Mouse (Mus musculus) neural tube, embryonic 14.5 days (tissue): ENCODE measurements around the gene Klri1. TPM values are rescaled to one million over a fixed set of nuclear protein-coding genes. Genes with fewer than 3 reads are reported as not detected.
"Not testable (repeated sequence)": the region's sequence is repeated elsewhere in the genome, so short reads cannot be mapped to it uniquely, and the experiment has no call there.

Experiments
- ATAC-seq: fragments of 200-750 bp; cut with Nextera tagmentation; 2 replicates; pipeline ENCODE4 v1.8.0; 2017; ENCODE audit warnings: low read depth, mild to moderate bottlenecking, moderate TSS enrichment, moderate library complexity
- H3K27ac ChIP-seq: fragments of 300-500 bp; sonication (generic); 2 replicates; pipeline ENCODE4 v1.5.1; 2014; ENCODE audit warnings: low read depth, mild to moderate bottlenecking, control low read depth, low read length, moderate library complexity, mixed read lengths
- H3K27me3 ChIP-seq: fragments of 300-500 bp; sonication (generic); 2 replicates; pipeline ENCODE4 v1.6.1; 2014; ENCODE audit warnings: low read length; ENCODE audit not compliant: control insufficient read depth, insufficient read depth
- H3K36me3 ChIP-seq: fragments of 300-500 bp; sonication (generic); 2 replicates; pipeline ENCODE4 v1.6.1; 2014; ENCODE audit warnings: low read length, mixed read lengths; ENCODE audit not compliant: control insufficient read depth, insufficient read depth
- H3K4me1 ChIP-seq: fragments of 300-500 bp; sonication (generic); 2 replicates; pipeline ENCODE4 v1.6.1; 2014; ENCODE audit warnings: low read length; ENCODE audit not compliant: control insufficient read depth, insufficient read depth
- H3K4me2 ChIP-seq: fragments of 300-500 bp; sonication (generic); 2 replicates; pipeline ENCODE4 v1.6.1; 2014; ENCODE audit warnings: mild to moderate bottlenecking, low read depth, low read length, control low read depth
- H3K4me3 ChIP-seq: fragments of 300-500 bp; sonication (generic); 2 replicates; pipeline ENCODE4 v1.5.1; 2014; ENCODE audit warnings: low read depth, low read length, control low read depth, mixed read lengths
- H3K9ac ChIP-seq: fragments of 300-500 bp; sonication (generic); replicated peaks from 2 replicates; pipeline ENCODE4 v1.6.1; 2014; ENCODE audit warnings: low read depth, mild to moderate bottlenecking, control low read depth, low read length, mixed read lengths
- H3K9me3 ChIP-seq: fragments of 300-500 bp; sonication (generic); 2 replicates; pipeline ENCODE4 v1.6.1; 2016; ENCODE audit warnings: low read length; ENCODE audit not compliant: control insufficient read depth
- WGBS: fragments of 180-500 bp; shearing (Covaris S2); extraction: QIAGEN DNeasy Blood & Tissue Kit; methylation state at CpG from one replicate; pipeline ENCODE4 v1.1.7; 2014; 5-methylcytosine and 5-hydroxymethylcytosine counted together
- microRNA-seq: library from miRNA; unstranded; fragments of <30 nt; microRNA quantifications from one replicate; pipeline ENCODE4, GENCODE M21; 2016
- polyA plus RNA-seq: library from polyadenylated mRNA; unstranded; fragments of >200 nt; fragmentation: Nextera tagmentation; extraction: Ambion mirVana; gene quantifications from 2 replicates; pipeline ENCODE4 v1.2.1, GENCODE M21; 2014

Gene Klri1
- polyA plus RNA-seq, 1 experiment from 2014 or later: 0.33 TPM

DNA sequence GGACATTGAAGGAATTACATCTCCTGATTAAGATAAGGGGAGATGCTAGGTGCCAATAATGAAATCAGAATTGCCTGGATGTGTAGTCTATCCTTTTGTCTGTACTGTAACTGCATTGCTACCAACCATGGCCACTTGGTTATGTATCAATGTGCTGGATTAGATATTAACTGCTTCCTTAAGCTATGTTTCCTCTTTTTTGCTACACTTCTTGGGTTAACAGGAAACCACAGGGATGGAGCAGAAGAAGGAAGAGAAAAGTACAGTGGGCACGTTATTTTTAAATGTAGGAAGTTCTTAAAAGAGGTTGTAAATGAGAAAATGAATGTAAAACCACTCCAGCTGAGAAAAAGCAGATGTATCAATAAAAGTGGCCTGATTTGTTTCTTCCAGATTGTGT, 3.4 kb downstream of the Klri1 start:
- Histone ChIP-seq H3K27ac (no peak overlapping the region), H3K4me3 (no peak overlapping the region), H3K4me2 (no peak overlapping the region), H3K4me1 (no peaks in the 10 kb centered on the region), H3K9me3 (no peaks in the 10 kb centered on the region), H3K9ac (no peak overlapping the region), H3K27me3 (no peaks in the 10 kb centered on the region), H3K36me3 (no peaks in the 10 kb centered on the region)
- WGBS: 62% methylated on average over 1 of the region's 1 CpGs
- ATAC-seq: no peak

DNA sequence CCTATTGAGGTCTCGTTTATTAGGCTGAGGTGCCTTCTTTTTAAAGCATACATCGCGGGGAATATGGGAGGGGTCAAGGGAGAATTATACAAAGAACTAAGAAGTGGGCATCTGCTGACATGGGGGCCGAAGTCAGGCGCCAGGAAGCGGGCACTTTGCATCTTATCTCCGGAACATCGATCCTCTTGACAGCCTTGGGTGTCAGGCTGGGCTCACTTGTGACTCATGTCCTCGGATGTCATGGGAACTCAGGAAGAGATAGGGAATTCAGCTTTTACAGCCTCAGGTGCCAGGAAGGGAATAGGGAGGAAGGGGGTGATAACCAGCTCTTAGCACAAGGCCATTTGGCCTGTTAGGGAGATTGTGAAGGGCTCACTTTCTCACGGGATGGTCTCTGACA, 25.5 kb downstream of the Klri1 start:
- not testable (repeated sequence) for H3K9ac ChIP-seq, H3K4me3 ChIP-seq, H3K36me3 ChIP-seq, H3K4me1 ChIP-seq, ATAC-seq, H3K27me3 ChIP-seq, H3K9me3 ChIP-seq, H3K27ac ChIP-seq, H3K4me2 ChIP-seq
- 82% methylated on average over 10 of the region's 10 CpGs for WGBS

DNA sequence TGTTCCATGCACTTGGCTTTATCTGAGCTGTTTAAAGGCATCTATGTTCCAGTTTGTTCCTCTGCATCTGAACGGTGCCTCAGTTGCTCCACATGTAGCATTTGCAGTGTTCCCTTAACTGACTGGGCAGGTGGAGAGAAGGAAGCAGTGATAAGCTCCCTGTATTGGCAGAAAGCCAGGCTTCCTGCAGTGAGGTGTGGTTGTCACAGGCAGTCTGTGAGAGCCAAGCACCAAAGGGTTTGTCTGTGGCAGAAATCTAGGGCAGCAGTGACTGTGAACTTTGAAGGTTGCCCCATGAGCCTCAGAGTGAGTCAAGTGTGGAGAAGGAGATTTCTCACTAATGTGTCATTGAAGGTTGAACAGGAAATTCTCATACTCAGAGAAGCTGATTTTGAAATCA, 36.6 kb downstream of the Klri1 start:
- no peak overlapping the region for H3K4me3 ChIP-seq
- no peak overlapping the region for H3K9ac ChIP-seq
- H3K4me1 ChIP-seq: no peaks in the 10 kb centered on the region
- no peak for ATAC-seq
- H3K4me2 ChIP-seq: no peak overlapping the region
- H3K27me3 ChIP-seq: no peaks in the 10 kb centered on the region
- no peaks in the 10 kb centered on the region for H3K9me3 ChIP-seq
- WGBS: 65% methylated on average over 1 of the region's 1 CpGs
- no peak overlapping the region for H3K27ac ChIP-seq
- no peaks in the 10 kb centered on the region for H3K36me3 ChIP-seq

DNA sequence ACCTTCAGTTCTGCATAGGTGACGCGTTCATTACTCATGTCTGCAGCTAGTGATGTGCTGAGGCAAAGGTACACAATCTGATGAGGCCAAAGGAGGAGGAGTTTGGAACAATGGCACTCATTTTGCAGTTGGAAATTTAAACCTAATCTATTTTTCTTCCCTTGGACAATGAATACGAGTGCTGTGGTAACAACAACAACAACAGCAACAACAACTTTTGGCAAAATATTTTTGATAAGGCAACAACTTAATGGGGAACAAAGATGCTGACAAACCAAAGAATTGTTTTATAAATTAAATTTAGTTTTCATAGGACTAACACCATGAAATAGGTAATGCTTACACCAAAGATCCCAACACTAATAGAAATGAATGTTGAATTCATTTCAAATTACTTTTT, 38.1 kb downstream of the Klri1 start, which contains the start of gene Klrc1:
Klrc1 (minus strand) TSS at position 101 of the 400 bp plus-strand sequence.
- no peak within 1 kb of the TSS for H3K9ac ChIP-seq
- no peaks in the 10 kb centered on the region for H3K27me3 ChIP-seq
- no peak within 1 kb of the TSS for H3K4me2 ChIP-seq
- no peak for ATAC-seq
- H3K36me3 ChIP-seq: no peaks in the 10 kb centered on the region
- no peak within 1 kb of the TSS for H3K4me3 ChIP-seq
- 86% methylated on average over 3 of the region's 3 CpGs for WGBS
- H3K27ac ChIP-seq: no peak within 1 kb of the TSS
- no peaks in the 10 kb centered on the region for H3K4me1 ChIP-seq
- H3K9me3 ChIP-seq: no peaks in the 10 kb centered on the region

DNA sequence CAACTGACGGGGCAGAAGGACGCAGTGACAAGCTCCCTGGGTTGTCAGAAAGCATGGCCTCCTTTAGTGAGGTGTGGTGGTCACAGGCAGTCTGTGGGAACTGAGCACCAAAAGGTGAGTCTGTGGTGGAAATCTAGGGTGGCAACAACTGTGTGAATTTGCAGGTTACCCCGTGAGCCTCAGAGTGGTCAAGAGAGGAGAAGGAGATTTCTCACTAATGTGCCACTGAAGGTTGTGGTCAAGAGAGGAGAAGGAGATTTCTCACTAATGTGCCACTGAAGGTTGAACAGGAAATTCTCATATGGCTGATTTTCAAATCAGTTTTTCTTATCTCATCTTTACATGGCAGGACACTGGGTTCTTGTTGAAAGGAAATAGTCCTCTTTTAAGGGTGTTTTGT, 55.6 kb downstream of the Klri1 start:
- H3K9ac ChIP-seq, H3K9me3 ChIP-seq, H3K27ac ChIP-seq, H3K36me3 ChIP-seq, ATAC-seq, H3K4me3 ChIP-seq, H3K27me3 ChIP-seq, H3K4me1 ChIP-seq, H3K4me2 ChIP-seq: not testable (repeated sequence)
- WGBS: no CpG with 5 or more reads among the region's 3 CpGs

DNA sequence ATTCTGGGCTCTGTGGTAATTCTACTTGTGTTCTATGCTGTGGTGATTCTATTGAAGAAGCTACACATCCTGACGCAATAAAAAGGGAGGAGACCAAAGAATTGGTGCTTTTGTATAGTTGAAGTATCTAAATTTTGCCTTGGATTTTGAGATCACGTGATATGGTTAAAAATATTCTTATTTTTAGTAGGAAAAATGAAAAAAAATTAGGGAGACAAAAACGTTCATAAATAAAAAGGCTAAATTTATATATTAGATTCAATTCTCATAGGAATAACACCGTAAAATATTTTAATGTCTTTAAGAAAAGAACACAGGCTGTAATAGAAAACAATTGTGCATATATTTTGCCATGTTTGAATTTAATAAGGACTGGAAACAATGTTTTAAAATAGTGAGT, 56.3 kb downstream of the Klri1 start, which contains the start of gene Klrc2:
Klrc2 (minus strand) TSS at position 101 of the 400 bp plus-strand sequence.
- H3K27me3 ChIP-seq, H3K4me3 ChIP-seq, H3K36me3 ChIP-seq, H3K4me2 ChIP-seq, H3K9me3 ChIP-seq, ATAC-seq, H3K4me1 ChIP-seq, H3K9ac ChIP-seq, H3K27ac ChIP-seq: not testable (repeated sequence)
- WGBS: 77% methylated on average over 4 of the region's 4 CpGs

Small RNA genes within 50 kb of the gene (microRNA-seq; reads per million reads assigned to microRNA genes)
- not detected for gene Mir680-1

Other genes with a start within 250 kb of the Klri1 start
- gene Olr1, start 210.0 kb downstream of the Klri1 start, polyA plus RNA-seq: not detected in 2 replicates
- 0.33 TPM in 1 of 2 replicates, not detected in the other for gene Tmem52b, start 204.6 kb downstream of the Klri1 start, polyA plus RNA-seq
- gene Gabarapl1, start 184.0 kb downstream of the Klri1 start, polyA plus RNA-seq: 60.2 and 60.6 TPM in 2 replicates
- not detected in 2 replicates for gene Klre1, start 139.2 kb downstream of the Klri1 start, polyA plus RNA-seq
- not detected in 2 replicates for gene Klrd1, start 125.3 kb downstream of the Klri1 start, polyA plus RNA-seq
- 0.19 and 0.43 TPM in 2 replicates for gene Klrk1, start 93.3 kb downstream of the Klri1 start, polyA plus RNA-seq
- gene Klrc3, start 73.8 kb downstream of the Klri1 start, polyA plus RNA-seq: not detected in 2 replicates
- gene Klrc2, start 56.4 kb downstream of the Klri1 start, polyA plus RNA-seq: not detected in 2 replicates
- not detected in 2 replicates for gene Klrc1, start 38.2 kb downstream of the Klri1 start, polyA plus RNA-seq
- not detected in 2 replicates for gene Klri2, start 23.4 kb upstream of the Klri1 start, polyA plus RNA-seq
- not detected in 2 replicates for gene Gm156, start 67.1 kb upstream of the Klri1 start, polyA plus RNA-seq
- gene Gm17631, start 145.5 kb upstream of the Klri1 start, polyA plus RNA-seq: not detected in 2 replicates
- not detected in 2 replicates for gene Klra17, start 159.5 kb upstream of the Klri1 start, polyA plus RNA-seq
- not detected in 2 replicates for gene Klra5, start 200.5 kb upstream of the Klri1 start, polyA plus RNA-seq